Mouse (Mus musculus) urinary bladder, postnatal 14 days (tissue): ENCODE measurements around the gene Ccdc88b.

Experiments
- DNase-seq: peaks from one replicate; pipeline ENCODE4 v3.0.0; 2021; ENCODE audit warnings: low spot score

Ccdc88b gene

GRCm38 (mm10) chr19:6829069-6829468, 28.9 kb downstream of the Ccdc88b start:
- DNase-seq: no peak

GRCm38 (mm10) chr19:6826601-6827000, 31.4 kb downstream of the Ccdc88b start:
- no peak for DNase-seq

- no peak for DNase-seq
Observed at GRCm38 (mm10) chr19:6825384-6825783, 32.6 kb downstream of the Ccdc88b start.

GRCm38 (mm10) chr19:6820538-6821195, 37.3 kb downstream of the Ccdc88b start:
- DNase-seq: no peak

- no peak for DNase-seq
Observed at GRCm38 (mm10) chr19:6819143-6819827, 38.7 kb downstream of the Ccdc88b start.

GRCm38 (mm10) chr19:6814958-6815357, 43.1 kb downstream of the Ccdc88b start:
- no peak for DNase-seq

GRCm38 (mm10) chr19:6814366-6814765, 43.6 kb downstream of the Ccdc88b start:
- no peak for DNase-seq
